Mouse (Mus musculus) neural tube, embryonic 11.5 days (tissue): ENCODE results near the gene Casp2. TPM values are rescaled to one million over a fixed set of nuclear protein-coding genes. Genes with fewer than 3 reads are reported as not detected.

ENCODE experiments used
- ATAC-seq: fragments of 200-750 bp; cut with Nextera tagmentation; 2 replicates; pipeline ENCODE4 v1.8.0; 2017; ENCODE audit warnings: moderate number of reproducible peaks, mild to moderate bottlenecking, moderate TSS enrichment, moderate library complexity; ENCODE audit not compliant: insufficient read depth, low FRiP score, low TSS enrichment
- DNase-seq: peaks from one replicate; pipeline ENCODE4 v3.0.0-alpha.2; 2015; ENCODE audit warnings: low spot score
- H3K27ac ChIP-seq: fragments of 300-500 bp; sonication (generic); 2 replicates; pipeline ENCODE4 v1.5.1; 2014; ENCODE audit warnings: low read depth, mild to moderate bottlenecking, low read length
- H3K27me3 ChIP-seq: fragments of 300-500 bp; sonication (generic); 2 replicates; pipeline ENCODE4 v1.6.1; 2014; ENCODE audit warnings: mild to moderate bottlenecking, low read length, mixed read lengths; ENCODE audit not compliant: control insufficient read depth, insufficient read depth
- H3K36me3 ChIP-seq: fragments of 300-500 bp; sonication (generic); 2 replicates; pipeline ENCODE4 v1.6.1; 2014; ENCODE audit warnings: mild to moderate bottlenecking, low read length, moderate library complexity, mixed read lengths; ENCODE audit not compliant: control insufficient read depth, insufficient read depth
- H3K4me1 ChIP-seq: fragments of 300-500 bp; sonication (generic); 2 replicates; pipeline ENCODE4 v1.6.1; 2014; ENCODE audit warnings: low read length, mixed read lengths; ENCODE audit not compliant: control insufficient read depth, insufficient read depth
- H3K4me2 ChIP-seq: fragments of 300-500 bp; sonication (generic); 2 replicates; pipeline ENCODE4 v1.6.1; 2014; ENCODE audit warnings: low read depth, mild to moderate bottlenecking, moderate library complexity
- H3K4me3 ChIP-seq: fragments of 300-500 bp; sonication (generic); 2 replicates; pipeline ENCODE4 v1.5.1; 2014; ENCODE audit warnings: low read depth, low read length
- H3K9ac ChIP-seq: fragments of 300-500 bp; sonication (generic); 2 replicates; pipeline ENCODE4 v1.6.1; 2014; ENCODE audit warnings: mild to moderate bottlenecking, low read length
- H3K9me3 ChIP-seq: fragments of 300-500 bp; sonication (generic); 2 replicates; pipeline ENCODE4 v1.6.1; 2016; ENCODE audit warnings: low read length; ENCODE audit not compliant: control insufficient read depth
- WGBS: fragments of 180-500 bp; shearing (Covaris S2); extraction: QIAGEN DNeasy Blood & Tissue Kit; methylation state at CpG from one replicate; pipeline ENCODE4 v1.1.7; 2014; 5-methylcytosine and 5-hydroxymethylcytosine counted together
- polyA plus RNA-seq: library from polyadenylated mRNA; unstranded; fragments of >200 nt; fragmentation: Nextera tagmentation; extraction: Ambion mirVana; gene quantifications from 2 replicates; pipeline ENCODE4 v1.2.1, GENCODE M21; 2014

Gene Casp2
- polyA plus RNA-seq, 1 experiment from 2014 or later = 72.0 TPM

DNA sequence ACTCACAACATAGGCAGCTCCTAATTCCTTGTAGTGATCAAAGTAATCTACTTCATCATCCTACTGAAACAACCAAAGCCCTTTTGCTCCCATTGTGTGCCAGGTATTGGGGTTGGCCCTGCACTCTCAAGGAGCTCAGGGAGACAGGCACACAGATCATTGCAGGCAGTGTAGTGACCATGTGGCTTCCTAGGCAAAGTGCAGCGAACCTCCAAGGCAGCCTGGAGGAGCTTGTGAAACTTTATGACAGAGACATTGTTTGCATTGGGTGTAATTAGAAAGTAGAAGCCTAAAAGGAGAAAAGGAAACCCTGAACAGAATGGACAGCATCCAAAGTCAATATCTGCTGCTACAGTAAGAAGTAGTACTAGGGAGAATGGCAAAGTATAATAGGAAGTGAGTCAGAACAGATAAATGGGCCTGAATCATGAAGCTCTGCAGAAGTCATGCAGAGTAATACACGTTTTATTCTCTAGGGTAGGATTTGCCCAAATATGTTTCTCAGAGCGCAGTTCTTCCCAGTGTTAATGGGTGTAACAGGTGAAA is 30.8 kb downstream of the Casp2 start:
- ATAC-seq (no peak), DNase-seq (no peak)
- Histone ChIP-seq H3K9me3 (no peaks in the 10 kb centered on the region), H3K4me3 (no peak overlapping the region), H3K4me1 (no peaks in the 10 kb centered on the region), H3K36me3 (no peaks in the 10 kb centered on the region; the same call in none of the 2 replicates), H3K27ac (no peak overlapping the region), H3K4me2 (no peak overlapping the region), H3K9ac (no peak overlapping the region), H3K27me3 (no peaks in the 10 kb centered on the region)
- WGBS = 78% methylated on average over 3 of the region's 3 CpGs

- Histone ChIP-seq H3K4me1 (no peaks in the 10 kb centered on the region), H3K27me3 (no peaks in the 10 kb centered on the region), H3K4me2 (no peak overlapping the region), H3K27ac (no peak overlapping the region), H3K4me3 (no peak overlapping the region), H3K9me3 (no peaks in the 10 kb centered on the region), H3K9ac (no peak overlapping the region), H3K36me3 (no peaks in the 10 kb centered on the region)
- ATAC-seq = no peak
- 87% methylated on average over 5 of the region's 5 CpGs for WGBS
- DNase-seq = no peak
Measured at GRCm38 (mm10) chr6:42299362-42299761, 34.6 kb downstream of the Casp2 start.

- no peak for DNase-seq
- H3K4me2 ChIP-seq = no peak overlapping the region
- H3K4me3 ChIP-seq = no peak overlapping the region
- H3K9ac ChIP-seq = no peak overlapping the region
- no peak overlapping the region for H3K27ac ChIP-seq
- H3K4me1 ChIP-seq = no peaks in the 10 kb centered on the region
- 40% methylated on average over 8 of the region's 8 CpGs for WGBS
- H3K9me3 ChIP-seq = no peaks in the 10 kb centered on the region
- H3K36me3 ChIP-seq = no peaks in the 10 kb centered on the region; the same call in 1 of the 2 replicates
- no peaks in the 10 kb centered on the region for H3K27me3 ChIP-seq
- ATAC-seq = no peak
Measured at GRCm38 (mm10) chr6:42309816-42310378, 45.1 kb downstream of the Casp2 start.

DNA sequence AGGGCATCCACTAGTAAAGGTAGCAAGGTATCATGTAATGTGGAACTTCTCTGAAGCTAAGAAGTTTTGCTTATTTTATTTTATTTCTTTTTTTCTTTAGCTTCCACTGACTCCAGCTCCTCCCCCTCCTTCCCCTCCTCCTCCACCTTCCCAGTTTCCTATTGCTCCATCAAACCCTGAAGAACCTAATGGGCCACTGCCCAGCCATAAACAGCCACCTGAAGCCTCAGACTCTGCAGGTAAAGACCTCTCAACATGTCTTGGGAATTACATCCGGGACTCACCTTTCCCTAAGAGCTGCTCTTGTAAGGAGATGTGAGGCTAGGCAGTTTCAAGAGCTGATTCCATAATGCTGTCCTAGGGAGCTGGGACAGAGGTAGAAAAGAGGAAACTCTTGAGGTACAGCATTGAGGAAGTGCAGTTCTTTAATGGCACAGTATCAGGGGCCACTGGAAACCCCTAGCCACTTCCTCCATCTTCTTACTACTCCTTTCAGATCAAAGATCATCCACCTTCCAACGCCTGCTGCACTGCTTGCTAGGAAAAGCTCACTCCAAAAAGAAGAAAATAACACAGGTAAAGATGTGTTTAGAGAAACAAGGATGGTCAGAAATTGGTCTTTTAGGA is 45.8 kb downstream of the Casp2 start:
- H3K9ac ChIP-seq = no peak overlapping the region
- DNase-seq = no peak
- no peak overlapping the region for H3K4me3 ChIP-seq
- H3K4me2 ChIP-seq = no peak overlapping the region
- no peaks in the 10 kb centered on the region; the same call in 1 of the 2 replicates for H3K36me3 ChIP-seq
- H3K4me1 ChIP-seq = no peaks in the 10 kb centered on the region
- H3K27me3 ChIP-seq = no peaks in the 10 kb centered on the region
- no peaks in the 10 kb centered on the region for H3K9me3 ChIP-seq
- 84% methylated on average over 2 of the region's 2 CpGs for WGBS
- H3K27ac ChIP-seq = no peak overlapping the region
- ATAC-seq = no peak

GRCm38 (mm10) chr6:42318293-42318692 is 53.5 kb downstream of the Casp2 start:
- H3K27me3 ChIP-seq = peaks cover 3% of the 10 kb centered on the region; the same call in 1 of the 2 replicates
- H3K27ac ChIP-seq = no peak overlapping the region
- H3K9me3 ChIP-seq = no peaks in the 10 kb centered on the region
- H3K9ac ChIP-seq = no peak overlapping the region
- 88% methylated on average over 4 of the region's 4 CpGs for WGBS
- no peak for ATAC-seq
- DNase-seq = no peak
- H3K36me3 ChIP-seq = no peaks in the 10 kb centered on the region
- no peak overlapping the region for H3K4me2 ChIP-seq
- no peaks in the 10 kb centered on the region; the same call in 1 of the 2 replicates for H3K4me1 ChIP-seq
- H3K4me3 ChIP-seq = no peak overlapping the region

DNA sequence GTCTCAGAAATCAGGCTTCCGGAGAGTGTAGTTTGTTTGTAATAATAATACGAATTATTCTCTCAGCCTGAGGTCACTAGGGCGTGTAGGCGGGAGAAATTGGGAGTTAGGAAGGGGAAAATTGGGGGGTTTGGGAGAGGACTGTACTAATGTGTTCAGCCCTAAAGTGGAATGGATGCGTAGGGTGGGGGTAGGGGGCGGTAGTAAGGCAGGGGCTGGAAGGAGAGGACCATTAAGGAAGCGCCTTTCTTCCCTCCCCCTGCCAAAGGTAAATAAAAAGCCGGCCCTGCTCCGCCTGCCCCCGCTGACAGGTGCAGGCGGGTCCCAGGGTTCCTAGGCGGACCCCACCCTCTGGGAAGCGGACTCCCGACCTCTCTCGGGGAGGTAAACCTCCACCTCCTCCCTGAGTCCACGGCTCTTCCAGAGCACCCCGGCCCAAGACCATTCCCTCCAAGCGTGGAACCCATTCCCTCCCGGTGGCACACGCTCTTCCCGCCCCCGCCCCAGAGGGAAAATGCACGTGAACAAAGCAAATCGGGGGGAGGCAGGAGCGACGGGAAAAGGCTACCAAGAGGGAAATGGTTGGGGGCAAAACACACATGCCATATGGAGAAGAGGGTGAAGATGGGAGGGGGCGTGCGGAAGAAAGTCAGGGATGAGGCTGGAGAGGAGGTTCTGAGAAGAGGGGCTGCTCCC is 58.7 kb downstream of the Casp2 start:
- Histone ChIP-seq H3K27me3 (peaks cover 3% of the 10 kb centered on the region; the same call in 1 of the 2 replicates), H3K9me3 (no peaks in the 10 kb centered on the region), H3K9ac (peak overlapping the region; percentile 76), H3K4me2 (peak overlapping the region; percentile 93), H3K4me3 (peak overlapping the region; percentile 66), H3K36me3 (no peaks in the 10 kb centered on the region), H3K27ac (peak overlapping the region; percentile 82), H3K4me1 (peaks cover 2% of the 10 kb centered on the region; the same call in 1 of the 2 replicates)
- ATAC-seq (peak; percentile 21; the same call in 1 of the 2 replicates), DNase-seq (no peak)
- 1% methylated on average over 28 of the region's 28 CpGs for WGBS

GRCm38 (mm10) chr6:42324067-42324481 is 59.3 kb downstream of the Casp2 start:
- Histone ChIP-seq H3K4me3 (peak overlapping the region; percentile 66), H3K27me3 (peaks cover 3% of the 10 kb centered on the region; the same call in 1 of the 2 replicates), H3K9ac (peak overlapping the region; percentile 76), H3K4me1 (peaks cover 2% of the 10 kb centered on the region; the same call in 1 of the 2 replicates), H3K36me3 (no peaks in the 10 kb centered on the region), H3K27ac (peak overlapping the region; percentile 82), H3K4me2 (peak overlapping the region; percentile 93), H3K9me3 (no peaks in the 10 kb centered on the region)
- DNase-seq (peak; percentile 64), ATAC-seq (peak; percentile 76)
- 0% methylated on average over 18 of the region's 32 CpGs for WGBS

DNA sequence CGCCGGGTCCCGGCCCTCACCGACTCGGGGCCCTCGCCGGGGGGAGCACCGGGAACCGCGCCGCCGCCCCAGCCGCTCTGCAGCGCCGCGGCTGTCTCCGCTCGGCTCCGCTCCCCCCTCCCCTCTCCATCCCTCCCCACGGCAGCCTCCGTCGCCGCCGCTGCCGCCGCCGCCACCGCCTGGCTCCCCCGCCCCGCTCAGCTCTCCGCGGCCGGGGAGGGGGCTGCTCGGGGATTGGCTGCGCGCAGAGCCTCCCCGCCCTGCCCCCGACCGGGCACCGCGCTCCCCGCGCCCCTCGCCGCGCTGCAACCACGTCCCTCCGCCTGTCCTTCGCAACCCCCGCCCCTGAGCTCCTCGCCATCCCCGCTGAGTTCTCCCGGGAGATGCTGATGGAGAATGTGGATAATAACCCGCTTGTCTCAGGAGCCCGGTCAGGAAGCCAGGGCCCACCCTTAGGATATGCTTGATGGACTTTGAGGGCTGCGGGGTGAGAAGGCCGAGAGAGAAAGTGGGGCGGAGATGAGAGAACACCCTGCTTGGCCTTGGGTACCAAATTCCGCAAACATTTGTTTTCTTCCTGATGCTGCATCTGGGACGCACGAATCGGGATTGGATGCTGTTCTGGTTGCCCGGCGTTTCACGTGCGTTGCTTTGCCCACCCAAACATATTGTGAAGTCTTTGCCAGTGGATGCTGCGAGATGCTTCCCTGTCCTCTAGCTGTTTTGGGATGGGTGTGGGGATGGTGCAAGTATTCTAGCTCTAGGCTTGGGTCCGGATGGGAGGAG is 59.9 kb downstream of the Casp2 start, which contains the start of gene Fam131b:
Gene Fam131b, minus strand, starts transcription at position 162 of the 786 bp plus-strand sequence.
- Histone ChIP-seq H3K4me3 (peak within 1 kb of the TSS; percentile 66), H3K36me3 (no peaks in the 10 kb centered on the region), H3K9ac (peak within 1 kb of the TSS; percentile 76), H3K9me3 (no peaks in the 10 kb centered on the region), H3K4me2 (peak within 1 kb of the TSS; percentile 93), H3K27me3 (peaks cover 3% of the 10 kb centered on the region; the same call in 1 of the 2 replicates), H3K4me1 (peaks cover 2% of the 10 kb centered on the region; the same call in 1 of the 2 replicates), H3K27ac (peak within 1 kb of the TSS; percentile 82)
- ATAC-seq = peak; percentile 90
- WGBS = under 1% methylated on average over 29 of the region's 68 CpGs
- DNase-seq = peak; percentile 83
